Mouse (Mus musculus) intestine, postnatal 0 days (tissue): ENCODE data around the gene Wee2. TPM values are rescaled to one million over a fixed set of nuclear protein-coding genes. Genes with fewer than 3 reads are reported as not detected.

Experiments
- ATAC-seq: fragments of 200-750 bp; cut with Nextera tagmentation; 2 replicates; pipeline ENCODE4 v1.8.0; 2017; ENCODE audit warnings: mild to moderate bottlenecking, moderate TSS enrichment, moderate library complexity
- H3K27ac ChIP-seq: fragments of 300-500 bp; sonication (generic); 2 replicates; pipeline ENCODE4 v1.5.1; 2014; ENCODE audit warnings: mild to moderate bottlenecking, low read depth, low read length, moderate library complexity
- H3K27me3 ChIP-seq: fragments of 300-500 bp; sonication (generic); replicated peaks from 2 replicates; pipeline ENCODE4 v1.6.1; 2014; ENCODE audit warnings: low read length, mixed read lengths; ENCODE audit not compliant: control insufficient read depth, insufficient read depth
- H3K36me3 ChIP-seq: fragments of 300-500 bp; sonication (generic); 2 replicates; pipeline ENCODE4 v1.6.1; 2014; ENCODE audit warnings: mild to moderate bottlenecking, moderate library complexity; ENCODE audit not compliant: control insufficient read depth, insufficient read depth
- H3K4me1 ChIP-seq: fragments of 300-500 bp; sonication (generic); replicated peaks from 2 replicates; pipeline ENCODE4 v1.6.1; 2014; ENCODE audit warnings: antibody characterized with exemption, low read length, mixed read lengths; ENCODE audit not compliant: control insufficient read depth, insufficient read depth
- H3K4me2 ChIP-seq: fragments of 300-500 bp; sonication (generic); replicated peaks from 2 replicates; pipeline ENCODE4 v1.6.1; 2014; ENCODE audit warnings: low read depth, mild to moderate bottlenecking, moderate library complexity
- H3K4me3 ChIP-seq: fragments of 300-500 bp; sonication (generic); 2 replicates; pipeline ENCODE4 v1.5.1; 2014; ENCODE audit warnings: low read depth, low read length
- H3K9ac ChIP-seq: fragments of 300-500 bp; sonication (generic); 2 replicates; pipeline ENCODE4 v1.6.1; 2014; ENCODE audit warnings: mild to moderate bottlenecking, low read depth, low read length
- H3K9me3 ChIP-seq: fragments of 300-500 bp; sonication (generic); 2 replicates; pipeline ENCODE4 v1.6.1; 2016; ENCODE audit warnings: mixed run types; ENCODE audit not compliant: control insufficient read depth
- CTCF ChIP-seq: sonication (generic); IDR thresholded peaks from 2 replicates; pipeline ENCODE4 v1.5.1; 2016; ENCODE audit warnings: low read depth, mild to moderate bottlenecking, control low read depth, antibody characterized with exemption, moderate library complexity
- WGBS: fragments of 180-500 bp; shearing (Covaris S2); extraction: QIAGEN DNeasy Blood & Tissue Kit; methylation state at CpG from one replicate; pipeline ENCODE4 v1.1.7; 2014; 5-methylcytosine and 5-hydroxymethylcytosine counted together
- polyA plus RNA-seq: library from polyadenylated mRNA; unstranded; fragments of >200 nt; fragmentation: Nextera tagmentation; extraction: Ambion mirVana; gene quantifications from 2 replicates; pipeline ENCODE4 v1.2.1, GENCODE M21; 2015

The Wee2 gene
- polyA plus RNA-seq, 1 experiment from 2014 or later, result not detected

DNA sequence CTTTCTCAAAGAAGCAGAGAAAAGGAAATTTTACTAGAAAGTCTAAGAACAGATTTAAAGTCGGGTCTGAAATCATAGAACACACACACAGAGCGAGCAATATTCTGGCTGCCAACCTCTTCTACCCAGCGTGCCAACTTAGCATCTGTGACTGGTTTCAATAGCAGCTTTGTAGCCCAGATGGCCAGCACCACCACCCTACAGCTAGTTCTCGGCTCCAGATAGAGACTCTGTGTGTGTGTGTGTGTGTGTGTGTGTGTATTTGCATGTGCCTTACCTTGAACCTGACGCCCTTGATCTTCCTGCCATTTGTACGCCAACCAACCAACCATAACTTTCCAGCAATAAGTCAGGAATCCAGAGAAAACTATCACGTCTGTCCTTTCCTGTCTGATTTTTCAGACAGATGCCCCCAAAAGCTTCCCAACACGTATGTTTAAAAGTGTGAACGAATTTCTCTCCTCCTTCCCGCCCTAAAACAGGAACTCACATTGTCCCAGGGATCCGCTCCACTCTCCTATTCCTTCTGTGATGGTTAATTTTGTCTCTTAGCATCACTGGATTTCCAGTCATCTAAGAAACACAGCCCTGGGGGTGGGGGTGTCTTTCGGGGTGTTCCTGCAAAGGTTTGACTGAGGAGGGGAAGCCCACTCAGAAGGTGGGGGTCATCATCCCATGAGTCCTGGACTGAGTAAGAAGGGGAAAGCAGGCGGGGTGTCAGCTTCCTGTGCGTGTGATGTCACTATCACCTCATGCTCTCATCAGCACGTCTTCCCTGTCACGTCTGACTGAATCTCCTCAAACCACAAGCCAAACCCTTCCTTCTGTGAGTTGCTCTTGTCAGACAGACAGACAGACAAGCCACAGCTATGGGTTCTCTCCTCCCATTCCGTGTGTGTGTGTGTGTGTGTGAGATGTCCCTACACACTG is 6.3 kb upstream of the Wee2 start:
- Histone ChIP-seq H3K27me3 (no peaks in the 10 kb centered on the region), H3K9ac (no peak overlapping the region), H3K36me3 (no peaks in the 10 kb centered on the region), H3K4me3 (no peak overlapping the region), H3K4me1 (0 out of 2 replicates have a peak, but pooled peaks cover 2% of the 10 kb centered on the region), H3K27ac (no peak overlapping the region), H3K9me3 (no peaks in the 10 kb centered on the region), H3K4me2 (no peak overlapping the region)
- ATAC-seq, result no peak
- TF ChIP-seq CTCF, result no peak
- WGBS, result 92% methylated on average over 17 of the region's 17 CpGs

DNA sequence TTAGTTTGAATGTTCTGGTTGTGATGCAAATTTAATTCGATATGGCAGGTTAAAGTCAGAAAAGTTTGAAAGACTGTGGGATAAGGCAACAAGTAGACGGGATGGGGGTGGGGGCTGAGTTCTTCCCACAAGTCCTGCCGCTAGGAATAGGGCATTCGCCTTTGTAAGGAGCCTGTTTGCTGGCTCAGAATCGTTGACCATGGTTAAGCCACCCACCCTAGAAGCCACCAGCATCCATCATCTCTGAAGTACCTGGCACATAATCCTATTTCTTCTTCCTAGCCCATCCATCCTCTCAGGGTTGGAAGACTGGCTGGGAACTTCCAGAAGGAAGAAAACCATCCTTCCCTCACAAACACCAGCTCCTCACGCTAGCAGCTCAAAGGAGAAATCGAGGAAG is 4.2 kb upstream of the Wee2 start:
- Histone ChIP-seq H3K27ac (no peak overlapping the region), H3K4me2 (peak overlapping the region; percentile 99), H3K9me3 (no peaks in the 10 kb centered on the region), H3K36me3 (no peaks in the 10 kb centered on the region), H3K4me3 (peak overlapping the region; percentile 86), H3K27me3 (no peaks in the 10 kb centered on the region), H3K9ac (peak overlapping the region; percentile 80; the same call in 1 of the 2 replicates), H3K4me1 (0 out of 2 replicates have a peak, but pooled peaks cover 2% of the 10 kb centered on the region)
- no peak for TF ChIP-seq CTCF
- WGBS, result 33% methylated on average over 7 of the region's 7 CpGs
- no peak for ATAC-seq

DNA sequence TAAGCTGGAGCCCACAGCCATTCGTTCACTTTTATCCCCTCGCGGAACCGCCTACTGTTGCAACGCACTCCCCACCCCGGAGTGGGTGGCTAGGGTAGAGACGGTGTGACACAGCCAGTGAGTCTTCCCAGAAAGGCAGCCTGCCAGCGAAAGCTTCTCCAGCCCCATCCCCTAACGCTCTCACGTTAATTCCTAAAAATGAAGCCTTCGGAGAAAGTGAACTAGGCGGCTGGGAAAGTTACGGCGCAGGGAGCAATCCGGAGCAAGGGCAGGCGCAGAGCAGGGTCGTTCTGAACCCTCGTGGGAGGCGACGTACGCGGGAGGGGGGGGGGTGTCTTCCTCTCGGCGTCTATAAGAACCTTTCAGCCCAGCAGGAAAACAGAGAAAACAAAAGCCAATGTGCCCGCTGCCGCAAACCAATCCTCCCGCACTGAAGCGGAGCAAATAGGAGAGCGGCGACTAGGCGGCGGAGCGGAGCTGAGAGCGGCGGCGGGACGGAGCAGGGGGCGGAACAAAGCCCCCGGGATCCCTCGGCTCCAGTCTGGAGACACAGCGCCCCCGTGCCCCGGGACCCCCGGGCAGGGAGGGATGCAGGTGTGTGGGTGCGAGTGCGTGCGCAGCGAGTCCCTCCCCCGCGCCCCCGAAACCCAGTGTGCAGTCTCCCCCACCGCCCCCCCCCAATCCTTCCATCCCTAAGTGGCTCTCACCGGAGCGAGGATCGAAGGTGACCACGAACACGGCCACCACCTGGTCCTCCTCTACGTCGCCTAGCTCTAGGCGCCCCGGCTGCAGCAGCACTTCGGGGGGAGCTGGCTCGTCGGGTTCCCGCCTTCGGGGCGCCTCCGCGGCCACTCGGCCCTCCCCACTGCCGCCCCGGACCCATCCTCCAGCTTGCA is 3.5 kb upstream of the Wee2 start:
- Histone ChIP-seq H3K4me3 (peak overlapping the region; percentile 86), H3K36me3 (no peaks in the 10 kb centered on the region), H3K4me2 (peak overlapping the region; percentile 99), H3K27me3 (peaks cover 3% of the 10 kb centered on the region; the same call in 1 of the 2 replicates), H3K4me1 (0 out of 2 replicates have a peak, but pooled peaks cover under 1% of the 10 kb centered on the region), H3K27ac (no peak overlapping the region; the same call in 1 of the 2 replicates), H3K9ac (peak overlapping the region; percentile 80), H3K9me3 (no peaks in the 10 kb centered on the region)
- peak; percentile 50 for TF ChIP-seq CTCF
- ATAC-seq, result peak; percentile 20
- under 1% methylated on average over 62 of the region's 72 CpGs for WGBS

DNA sequence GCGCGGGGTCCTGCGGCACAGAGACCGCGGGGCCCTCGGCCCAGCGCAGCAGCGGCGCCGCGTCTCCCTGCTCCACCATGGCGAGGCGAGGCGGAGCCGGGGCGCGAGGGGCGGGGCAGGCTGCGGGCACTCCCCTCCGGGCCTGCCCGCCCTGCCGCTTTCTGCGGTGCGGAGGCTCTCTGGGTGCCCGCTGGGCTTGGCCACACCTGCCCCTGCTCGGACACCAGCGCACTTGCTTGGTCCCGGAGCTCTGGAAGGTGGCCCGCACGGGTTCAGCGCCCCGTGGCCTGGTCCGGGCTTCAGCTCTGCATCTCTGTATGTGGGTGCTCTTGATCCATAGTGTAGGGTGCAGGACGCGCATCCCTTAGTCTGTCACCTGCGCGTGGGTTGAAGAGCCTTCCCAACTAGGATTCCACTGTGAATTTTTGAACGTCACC is 2.8 kb upstream of the Wee2 start, which contains the start of gene E330009J07Rik:
TSS of gene E330009J07Rik (minus strand) at position 89 of the 437 bp plus-strand sequence.
- peak within 1 kb of the TSS; percentile 86 for H3K4me3 ChIP-seq
- no peaks in the 10 kb centered on the region for H3K4me1 ChIP-seq
- WGBS, result under 1% methylated on average over 38 of the region's 38 CpGs
- no peaks in the 10 kb centered on the region for H3K9me3 ChIP-seq
- no peak within 1 kb of the TSS; the same call in 1 of the 2 replicates for H3K27ac ChIP-seq
- TF ChIP-seq CTCF, result no peak
- H3K9ac ChIP-seq, result peak within 1 kb of the TSS; percentile 80
- H3K27me3 ChIP-seq, result peaks cover 6% of the 10 kb centered on the region; the same call in 1 of the 2 replicates
- H3K36me3 ChIP-seq, result no peaks in the 10 kb centered on the region
- H3K4me2 ChIP-seq, result peak within 1 kb of the TSS; percentile 99
- ATAC-seq, result peak; percentile 78

DNA sequence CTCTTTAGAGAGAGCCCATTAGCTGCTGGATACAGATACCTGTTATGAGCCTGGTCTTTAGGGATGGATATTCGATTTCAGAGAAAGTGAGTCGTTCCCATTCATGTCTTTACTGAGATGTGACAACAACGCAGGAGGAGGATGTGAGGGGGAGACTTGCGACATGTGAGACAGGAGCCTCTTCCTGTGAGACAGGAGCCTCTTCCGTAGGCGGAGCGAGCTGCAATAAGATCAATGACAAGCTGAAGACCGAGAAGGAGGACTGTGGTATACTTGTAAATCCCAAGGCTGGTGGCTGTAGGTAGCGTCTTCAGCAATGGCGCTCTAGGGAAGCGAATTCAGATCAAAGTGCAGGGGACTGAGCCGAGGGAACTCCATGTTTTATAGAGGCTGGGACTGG is 843 bp downstream of the Wee2 start:
- ATAC-seq, result no peak
- WGBS, result 44% methylated on average over 12 of the region's 12 CpGs
- no peaks in the 10 kb centered on the region for H3K4me1 ChIP-seq
- no peak overlapping the region for H3K9ac ChIP-seq
- no peaks in the 10 kb centered on the region for H3K36me3 ChIP-seq
- H3K9me3 ChIP-seq, result no peaks in the 10 kb centered on the region
- no peak for TF ChIP-seq CTCF
- H3K4me3 ChIP-seq, result no peak overlapping the region
- H3K27ac ChIP-seq, result no peak overlapping the region
- H3K27me3 ChIP-seq, result peaks cover 20% of the 10 kb centered on the region; the same call in 1 of the 2 replicates
- H3K4me2 ChIP-seq, result no peak overlapping the region
